Mouse (Mus musculus) embryonic facial prominence, embryonic 13.5 days (tissue): Measurements from ENCODE around the gene Fam110c. TPM values are rescaled to one million over a fixed set of nuclear protein-coding genes. Genes with fewer than 3 reads are reported as not detected.

Source experiments
- ATAC-seq: fragments of 200-750 bp; cut with Nextera tagmentation; 2 replicates; pipeline ENCODE4 v1.8.0; 2017; ENCODE audit warnings: low read depth; ENCODE audit not compliant: insufficient number of reproducible peaks, insufficient read depth, low FRiP score, low TSS enrichment
- H3K27ac ChIP-seq: fragments of 300-500 bp; sonication (generic); 2 replicates; pipeline ENCODE4 v1.5.1; 2015; ENCODE audit warnings: moderate library complexity, mild to moderate bottlenecking, inconsistent platforms
- H3K27me3 ChIP-seq: fragments of 300-500 bp; sonication (generic); 2 replicates; pipeline ENCODE4 v1.6.1; 2015; ENCODE audit warnings: mild to moderate bottlenecking, inconsistent platforms
- H3K36me3 ChIP-seq: fragments of 300-500 bp; sonication (generic); 2 replicates; pipeline ENCODE4 v1.6.1; 2015; ENCODE audit warnings: mild to moderate bottlenecking, inconsistent platforms
- H3K4me1 ChIP-seq: fragments of 300-500 bp; sonication (generic); 2 replicates; pipeline ENCODE4 v1.6.1; 2015; ENCODE audit warnings: inconsistent platforms
- H3K4me2 ChIP-seq: fragments of 300-500 bp; sonication (generic); 2 replicates; pipeline ENCODE4 v1.6.1; 2015; ENCODE audit warnings: moderate library complexity, mild to moderate bottlenecking, inconsistent platforms
- H3K4me3 ChIP-seq: fragments of 300-500 bp; sonication (generic); 2 replicates; pipeline ENCODE4 v1.5.1; 2015; ENCODE audit warnings: mild to moderate bottlenecking, inconsistent platforms
- H3K9ac ChIP-seq: fragments of 300-500 bp; sonication (generic); 2 replicates; pipeline ENCODE4 v1.6.1; 2015; ENCODE audit warnings: mild to moderate bottlenecking, inconsistent platforms
- H3K9me3 ChIP-seq: fragments of 300-500 bp; sonication (generic); 2 replicates; pipeline ENCODE4 v1.6.1; 2016; ENCODE audit warnings: inconsistent platforms
- WGBS: fragments of 180-500 bp; shearing (Covaris S2); methylation state at CpG from one replicate; pipeline ENCODE4 v1.1.7; 2015; ENCODE audit warnings: mixed read lengths; 5-methylcytosine and 5-hydroxymethylcytosine counted together
- polyA plus RNA-seq: library from polyadenylated mRNA; unstranded; fragments of >200 nt; fragmentation: Nextera tagmentation; extraction: Ambion mirVana; gene quantifications from 2 replicates; pipeline ENCODE4 v1.2.1, GENCODE M21; 2015

The Fam110c gene
- polyA plus RNA-seq, 1 experiment from 2014 or later: 0.34 TPM

DNA sequence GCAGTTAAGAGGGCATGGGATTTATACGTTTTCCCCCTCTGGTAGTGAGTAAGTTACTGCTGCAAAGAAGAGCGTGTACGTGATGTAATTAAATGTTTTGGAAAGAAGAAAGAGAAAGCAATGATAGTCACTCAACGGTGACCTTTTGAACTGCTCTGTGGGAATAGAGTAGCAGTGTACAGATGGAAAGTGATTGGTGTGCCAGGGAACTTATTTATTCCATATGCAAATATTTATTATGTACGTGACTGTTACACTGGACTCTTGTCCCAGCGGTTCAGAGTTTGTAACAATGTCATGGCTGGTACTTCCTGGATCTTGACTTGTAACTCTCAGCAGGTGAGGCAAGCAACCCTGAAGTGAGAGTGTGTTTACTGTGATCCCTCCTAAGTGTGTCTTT lies 6.7 kb downstream of the Fam110c start:
- 60% methylated on average over 6 of the region's 6 CpGs for WGBS
- no peak overlapping the region for H3K27ac ChIP-seq
- ATAC-seq: no peak
- no peaks in the 10 kb centered on the region for H3K4me1 ChIP-seq
- no peak overlapping the region for H3K9ac ChIP-seq
- no peak overlapping the region for H3K4me3 ChIP-seq
- H3K4me2 ChIP-seq: no peak overlapping the region
- H3K9me3 ChIP-seq: no peaks in the 10 kb centered on the region
- peaks cover 13% of the 10 kb centered on the region for H3K27me3 ChIP-seq
- no peaks in the 10 kb centered on the region for H3K36me3 ChIP-seq

- no peaks in the 10 kb centered on the region for H3K9me3 ChIP-seq
- 86% methylated on average over 6 of the region's 6 CpGs for WGBS
- peaks cover 6% of the 10 kb centered on the region for H3K27me3 ChIP-seq
- H3K36me3 ChIP-seq: no peaks in the 10 kb centered on the region
- H3K4me3 ChIP-seq: no peak overlapping the region
- no peak overlapping the region for H3K4me2 ChIP-seq
- no peak overlapping the region for H3K27ac ChIP-seq
- H3K4me1 ChIP-seq: no peaks in the 10 kb centered on the region
- H3K9ac ChIP-seq: no peak overlapping the region
- ATAC-seq: no peak
These were observed 7.4 kb downstream of the Fam110c start for GRCm38 (mm10) chr12:31080890-31081554.

DNA sequence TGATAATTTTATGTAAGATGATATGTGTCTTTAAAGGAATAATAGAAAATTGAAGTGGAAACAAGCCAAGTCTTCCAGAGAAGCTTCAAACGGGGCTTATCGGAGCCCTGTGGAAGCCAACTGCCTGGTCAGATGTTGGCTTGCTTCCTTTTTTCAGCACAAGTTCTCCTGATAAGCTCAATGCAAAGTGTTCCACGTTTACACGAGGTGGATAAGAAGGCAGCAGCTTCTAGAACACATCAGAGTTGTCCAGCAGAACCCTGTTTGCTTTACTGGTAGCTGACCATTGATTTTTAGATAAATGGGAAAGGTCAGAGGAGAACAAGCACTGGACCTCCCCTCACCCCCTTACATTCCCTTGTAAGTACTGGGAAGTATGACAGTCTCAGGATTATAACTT lies 9.3 kb downstream of the Fam110c start:
- no peak for ATAC-seq
- no peak overlapping the region for H3K4me3 ChIP-seq
- no peak overlapping the region for H3K9ac ChIP-seq
- no peak overlapping the region for H3K4me2 ChIP-seq
- H3K4me1 ChIP-seq: no peaks in the 10 kb centered on the region
- H3K27ac ChIP-seq: no peak overlapping the region
- H3K9me3 ChIP-seq: no peaks in the 10 kb centered on the region
- no peaks in the 10 kb centered on the region for H3K27me3 ChIP-seq
- H3K36me3 ChIP-seq: no peaks in the 10 kb centered on the region
- WGBS: 66% methylated on average over 4 of the region's 4 CpGs

GRCm38 (mm10) chr12:31083407-31083806 lies 9.7 kb downstream of the Fam110c start:
- H3K36me3 ChIP-seq: no peaks in the 10 kb centered on the region
- no peak overlapping the region for H3K27ac ChIP-seq
- H3K27me3 ChIP-seq: no peaks in the 10 kb centered on the region
- no peak overlapping the region for H3K4me3 ChIP-seq
- H3K4me2 ChIP-seq: no peak overlapping the region
- 72% methylated on average over 4 of the region's 4 CpGs for WGBS
- no peaks in the 10 kb centered on the region for H3K4me1 ChIP-seq
- no peak overlapping the region for H3K9ac ChIP-seq
- no peak for ATAC-seq
- H3K9me3 ChIP-seq: no peaks in the 10 kb centered on the region

DNA sequence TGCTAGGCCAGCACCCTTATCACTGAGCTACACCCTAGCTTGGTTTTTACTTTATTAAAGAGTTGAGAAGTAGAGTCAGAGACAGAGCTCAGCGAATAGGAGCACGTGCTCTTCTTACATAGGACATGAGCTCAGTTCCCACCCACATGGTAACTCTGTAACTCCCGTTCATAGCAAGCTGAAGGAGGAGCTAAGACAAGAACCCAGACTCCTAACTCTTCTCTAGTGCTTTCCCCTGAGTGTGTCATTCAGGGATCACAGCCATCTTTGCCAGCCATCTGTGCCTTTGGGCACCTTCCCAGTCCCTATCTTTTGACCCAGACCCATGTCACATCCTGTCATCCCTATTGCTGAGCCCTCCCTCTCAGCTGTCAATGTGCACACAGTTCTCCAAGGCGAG lies 13.4 kb downstream of the Fam110c start:
- no peaks in the 10 kb centered on the region for H3K9me3 ChIP-seq
- no peaks in the 10 kb centered on the region for H3K4me1 ChIP-seq
- no peak overlapping the region for H3K4me3 ChIP-seq
- H3K36me3 ChIP-seq: no peaks in the 10 kb centered on the region
- H3K9ac ChIP-seq: no peak overlapping the region
- WGBS: 83% methylated on average over 4 of the region's 4 CpGs
- H3K27ac ChIP-seq: no peak overlapping the region
- no peak for ATAC-seq
- H3K4me2 ChIP-seq: no peak overlapping the region
- no peaks in the 10 kb centered on the region for H3K27me3 ChIP-seq

DNA sequence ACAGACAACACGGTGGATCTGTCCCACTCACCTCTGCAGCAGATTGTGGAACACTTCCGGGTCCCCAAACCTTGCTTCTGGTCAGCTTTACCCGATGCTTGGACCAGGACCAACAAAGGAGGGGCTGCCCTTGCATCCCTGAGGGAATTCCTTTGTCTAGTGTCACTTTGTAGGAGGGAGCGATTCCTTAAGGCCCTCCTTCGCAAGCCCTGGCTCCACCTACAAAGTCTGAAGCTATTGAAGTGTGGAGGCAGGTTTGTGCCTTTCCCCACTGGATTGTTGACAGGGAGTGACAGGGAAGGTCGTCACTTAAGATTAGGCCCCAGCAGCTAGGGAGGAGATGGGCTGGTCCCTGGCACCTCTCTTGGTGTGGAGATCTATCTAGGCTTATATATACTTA lies 16.7 kb downstream of the Fam110c start:
- Histone ChIP-seq H3K27ac (no peak overlapping the region), H3K4me1 (no peaks in the 10 kb centered on the region), H3K36me3 (no peaks in the 10 kb centered on the region), H3K27me3 (no peaks in the 10 kb centered on the region), H3K9ac (no peak overlapping the region), H3K9me3 (no peaks in the 10 kb centered on the region), H3K4me3 (no peak overlapping the region), H3K4me2 (no peak overlapping the region)
- whole genome bisulfite sequencing: 23% methylated on average over 6 of the region's 6 CpGs
- no peak for ATAC-seq

GRCm38 (mm10) chr12:31090882-31091640 lies 17.4 kb downstream of the Fam110c start:
- ATAC-seq: no peak
- Histone ChIP-seq H3K36me3 (no peaks in the 10 kb centered on the region), H3K27ac (no peak overlapping the region), H3K27me3 (no peaks in the 10 kb centered on the region), H3K4me1 (no peaks in the 10 kb centered on the region), H3K9me3 (no peaks in the 10 kb centered on the region), H3K4me3 (no peak overlapping the region), H3K4me2 (no peak overlapping the region), H3K9ac (no peak overlapping the region)
- 77% methylated on average over 11 of the region's 11 CpGs for WGBS

DNA sequence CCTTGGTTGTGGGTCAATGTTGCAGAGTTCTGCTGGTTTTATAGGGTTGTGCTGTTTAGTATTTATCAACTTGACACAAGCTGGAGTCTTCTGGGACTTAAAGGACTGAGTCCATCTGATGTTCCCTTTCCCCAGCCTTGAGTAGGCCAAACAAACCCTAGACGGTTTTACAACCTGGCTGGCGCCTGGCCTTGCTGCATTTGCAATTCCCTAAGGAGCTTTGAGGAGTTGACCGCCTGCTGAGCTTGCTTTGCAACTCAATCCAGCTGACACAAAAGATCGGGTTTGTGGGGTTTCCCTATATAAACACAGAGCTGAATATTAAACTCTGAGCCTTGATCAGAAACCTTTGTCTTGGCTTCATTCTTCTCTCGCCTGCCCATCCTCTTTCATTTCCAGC lies 18.8 kb downstream of the Fam110c start:
- Histone ChIP-seq H3K9me3 (no peaks in the 10 kb centered on the region), H3K4me1 (no peaks in the 10 kb centered on the region), H3K27ac (no peak overlapping the region), H3K36me3 (no peaks in the 10 kb centered on the region), H3K4me3 (no peak overlapping the region), H3K27me3 (no peaks in the 10 kb centered on the region), H3K9ac (no peak overlapping the region), H3K4me2 (no peak overlapping the region)
- ATAC-seq: no peak
- WGBS: 27% methylated on average over 5 of the region's 5 CpGs

DNA sequence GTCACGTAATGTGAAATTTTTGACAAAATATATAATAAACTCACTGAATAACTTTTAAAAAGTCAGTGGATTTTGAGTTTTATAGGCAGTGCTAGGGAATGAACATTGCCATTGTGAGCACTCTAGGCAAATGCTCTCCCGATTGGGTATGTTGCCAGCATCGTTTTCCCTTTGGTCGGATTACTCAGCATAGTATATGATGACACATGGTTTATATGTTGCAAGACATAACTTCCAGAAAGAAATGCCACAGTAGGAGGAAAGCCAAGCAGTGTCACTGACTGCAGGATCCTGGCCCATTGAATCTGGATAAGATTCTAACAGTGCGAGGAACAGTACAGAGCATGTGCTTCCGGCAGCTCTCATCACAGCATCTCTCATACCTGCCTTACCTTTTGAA lies 23.5 kb downstream of the Fam110c start:
- Histone ChIP-seq H3K27ac (no peak overlapping the region), H3K4me3 (no peak overlapping the region), H3K9ac (no peak overlapping the region), H3K4me1 (no peaks in the 10 kb centered on the region), H3K9me3 (no peaks in the 10 kb centered on the region), H3K36me3 (no peaks in the 10 kb centered on the region), H3K4me2 (no peak overlapping the region), H3K27me3 (no peaks in the 10 kb centered on the region)
- no peak for ATAC-seq
- 90% methylated on average over 6 of the region's 6 CpGs for WGBS

- Histone ChIP-seq H3K27ac (no peak overlapping the region), H3K27me3 (no peaks in the 10 kb centered on the region), H3K36me3 (no peaks in the 10 kb centered on the region), H3K4me3 (no peak overlapping the region), H3K4me2 (no peak overlapping the region), H3K9me3 (no peaks in the 10 kb centered on the region), H3K9ac (no peak overlapping the region), H3K4me1 (no peaks in the 10 kb centered on the region)
- WGBS: 96% methylated on average over 4 of the region's 4 CpGs
- ATAC-seq: no peak
These were observed 27.5 kb downstream of the Fam110c start for GRCm38 (mm10) chr12:31101190-31101589.

GRCm38 (mm10) chr12:31101821-31102220 lies 28.2 kb downstream of the Fam110c start:
- no peak overlapping the region for H3K4me2 ChIP-seq
- no peak overlapping the region for H3K4me3 ChIP-seq
- H3K4me1 ChIP-seq: no peaks in the 10 kb centered on the region
- H3K27ac ChIP-seq: no peak overlapping the region
- no peak overlapping the region for H3K9ac ChIP-seq
- ATAC-seq: no peak
- H3K9me3 ChIP-seq: no peaks in the 10 kb centered on the region
- WGBS: 95% methylated on average over 4 of the region's 4 CpGs
- no peaks in the 10 kb centered on the region for H3K27me3 ChIP-seq
- H3K36me3 ChIP-seq: no peaks in the 10 kb centered on the region

GRCm38 (mm10) chr12:31116005-31116466 lies 42.4 kb downstream of the Fam110c start:
- Histone ChIP-seq H3K4me3 (no peak overlapping the region), H3K27me3 (no peaks in the 10 kb centered on the region), H3K36me3 (no peaks in the 10 kb centered on the region), H3K4me1 (no peaks in the 10 kb centered on the region), H3K9ac (no peak overlapping the region), H3K9me3 (no peaks in the 10 kb centered on the region), H3K4me2 (no peak overlapping the region), H3K27ac (no peak overlapping the region)
- no peak for ATAC-seq
- 14% methylated on average over 8 of the region's 8 CpGs for WGBS
